Mouse (Mus musculus) ovary, adult 18-20 months (tissue): Measurements from ENCODE around the gene Dip2c.

Experiments used
- DNase-seq: peaks from one replicate; pipeline ENCODE4 v3.0.0; 2022; ENCODE audit warnings: low spot score, mixed read lengths

Dip2c gene

DNA sequence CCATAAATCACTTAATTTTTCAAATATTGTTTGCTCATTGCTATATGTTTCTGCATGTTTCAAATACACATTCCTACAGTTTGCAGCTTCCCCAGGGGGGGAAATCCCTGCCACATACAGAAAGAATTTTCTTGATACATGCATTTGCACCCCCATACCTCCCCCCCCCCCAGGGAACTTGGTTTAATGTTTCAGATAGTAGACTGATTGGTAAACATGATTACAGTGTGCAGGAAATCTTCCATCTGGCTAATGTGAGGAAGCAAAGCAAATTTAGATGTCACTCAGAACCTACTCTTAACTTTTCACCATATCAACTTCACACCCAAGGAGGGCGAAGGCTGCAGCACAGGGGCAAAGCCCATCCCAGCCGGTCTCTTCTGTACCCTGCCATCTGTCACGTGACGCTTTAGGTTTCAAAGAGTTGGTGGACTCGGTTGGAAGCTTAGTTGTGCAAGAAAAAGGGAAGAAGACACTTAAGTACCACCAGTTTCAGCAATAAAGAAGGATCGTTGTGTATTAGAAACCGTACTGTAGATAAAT lies 391.7 kb downstream of the Dip2c start:
- DNase-seq: no peak

DNA sequence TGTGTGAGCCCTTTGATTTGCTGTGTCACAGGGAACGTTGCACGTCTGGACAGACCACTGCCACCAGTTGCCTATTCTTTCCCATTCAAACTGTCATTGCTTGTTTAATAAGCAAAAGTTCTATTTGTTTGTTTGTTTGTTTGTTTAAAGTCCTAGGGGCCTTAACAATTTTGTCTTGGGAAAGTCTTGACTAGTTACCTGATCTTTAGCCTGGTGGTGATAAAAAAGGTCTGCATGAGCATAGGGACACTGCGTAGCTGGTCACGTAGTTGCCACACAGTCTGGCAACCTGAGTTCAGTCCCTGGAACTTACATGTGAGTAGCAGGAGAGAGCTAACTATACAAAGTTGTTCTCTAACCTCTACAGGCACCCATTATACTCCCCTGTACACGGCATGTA lies 392.9 kb downstream of the Dip2c start:
- no peak for DNase-seq

DNA sequence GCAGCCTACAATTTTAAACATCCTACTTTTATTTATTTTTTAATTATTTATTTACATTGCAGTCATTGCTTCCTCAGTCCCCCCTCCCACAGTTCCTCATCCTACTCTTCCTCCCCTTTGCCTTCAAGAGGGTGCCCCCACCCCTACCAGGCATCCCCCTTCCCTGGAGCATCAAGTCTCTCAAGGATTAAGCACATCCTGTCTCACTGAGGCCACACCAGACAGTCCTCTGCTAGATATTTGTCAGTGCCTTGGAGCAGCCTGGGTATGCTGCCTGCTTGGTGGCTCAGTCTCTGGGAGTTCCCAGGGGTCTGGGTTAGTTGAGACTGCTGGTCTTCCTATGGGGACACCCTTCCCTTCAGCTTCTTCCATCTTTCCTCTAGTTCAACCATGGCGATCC lies 397.8 kb downstream of the Dip2c start:
- DNase-seq: no peak

DNA sequence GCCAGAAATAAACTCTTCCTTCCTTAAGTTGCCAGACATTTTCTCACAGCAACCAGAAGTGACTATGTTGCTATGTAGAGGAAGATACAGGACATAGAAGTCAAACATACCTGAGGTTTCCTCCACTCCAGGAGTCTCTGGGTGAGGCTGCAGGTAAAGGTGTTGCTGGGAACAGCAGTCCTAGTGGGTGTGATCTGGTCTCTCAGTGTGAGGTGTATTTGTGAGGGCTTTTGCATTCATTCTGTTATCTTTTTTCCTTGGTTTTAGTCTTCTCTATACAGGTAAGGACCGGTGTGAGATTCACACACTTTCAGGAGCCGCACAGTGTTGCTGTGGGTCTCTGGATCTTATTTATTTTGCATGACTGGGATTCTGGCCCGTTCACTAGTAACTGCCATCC lies 405.2 kb downstream of the Dip2c start:
- no peak for DNase-seq

DNA sequence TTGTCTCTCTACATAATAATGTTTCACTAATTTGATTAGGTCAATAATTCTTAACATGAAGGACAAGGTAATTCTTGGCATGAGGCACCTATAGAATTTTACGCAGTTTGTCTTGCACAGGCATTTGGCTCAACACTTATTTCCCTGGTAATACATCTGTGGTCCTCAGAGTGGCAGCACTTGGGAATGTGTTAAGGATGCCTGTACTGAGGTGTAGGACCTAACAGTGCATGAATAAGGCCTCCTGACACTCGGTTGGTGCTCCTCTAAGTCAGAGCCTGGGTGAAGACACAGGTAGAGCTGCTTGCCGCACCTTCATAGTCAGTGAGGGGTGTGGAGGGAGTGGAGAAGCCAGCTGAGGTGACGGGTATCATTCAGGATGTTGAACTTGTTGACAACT lies 407.0 kb downstream of the Dip2c start:
- no peak for DNase-seq

DNA sequence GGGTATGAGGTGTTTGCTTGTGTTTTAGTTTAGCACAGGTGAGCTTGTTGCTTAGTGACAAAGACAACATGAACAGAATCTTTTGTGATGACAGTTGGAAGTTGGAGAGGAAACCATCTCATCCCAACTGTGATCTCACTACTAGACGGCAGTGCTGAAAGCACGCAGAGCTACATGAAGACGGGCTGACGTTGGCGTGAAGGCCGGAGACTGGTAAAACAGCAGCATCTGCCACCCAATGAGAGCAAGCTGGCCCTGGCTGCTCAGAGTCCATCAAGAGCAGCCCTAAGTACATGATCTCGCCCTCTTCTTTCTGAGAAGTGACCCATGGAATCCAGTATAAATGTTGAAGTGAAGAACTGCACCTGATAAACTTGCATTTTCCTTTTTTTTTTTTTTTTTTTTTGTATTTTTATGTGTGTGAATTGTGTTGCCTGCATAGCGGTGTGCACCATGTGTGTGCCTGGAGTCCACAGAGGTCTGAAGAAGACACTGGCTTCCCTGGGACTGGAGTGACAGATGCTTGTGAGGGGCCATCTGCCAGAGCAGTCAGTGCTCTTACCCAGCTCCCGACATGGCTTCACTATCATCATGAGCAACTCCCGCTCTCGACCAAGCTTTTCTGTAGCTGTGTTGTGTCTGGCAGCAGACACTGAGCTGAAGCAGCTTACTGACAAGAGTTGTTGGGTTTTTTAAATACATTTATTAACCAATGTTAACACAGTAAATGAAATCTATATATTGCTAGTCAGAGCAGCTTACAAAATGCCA lies 408.0 kb downstream of the Dip2c start:
- no peak for DNase-seq

DNA sequence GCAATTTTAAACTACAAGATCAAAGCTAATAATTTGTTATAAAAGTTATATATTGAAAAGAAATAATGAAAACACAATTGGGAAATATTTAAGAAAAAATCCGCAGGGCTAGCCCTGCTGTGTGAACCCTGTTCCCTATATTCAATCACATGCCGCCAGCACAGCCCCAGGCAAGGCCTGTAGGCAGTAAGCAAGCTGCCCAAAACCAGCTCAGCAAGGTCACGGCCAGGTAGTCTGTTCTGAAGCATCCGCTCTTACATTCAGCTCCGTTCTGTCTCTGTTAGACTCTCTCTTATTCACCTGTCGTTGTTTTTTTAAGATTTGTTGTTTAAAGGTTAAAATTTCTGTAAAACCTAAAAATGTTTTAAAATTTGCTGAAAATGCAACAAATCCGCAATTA lies 409.9 kb downstream of the Dip2c start:
- no peak for DNase-seq

DNA sequence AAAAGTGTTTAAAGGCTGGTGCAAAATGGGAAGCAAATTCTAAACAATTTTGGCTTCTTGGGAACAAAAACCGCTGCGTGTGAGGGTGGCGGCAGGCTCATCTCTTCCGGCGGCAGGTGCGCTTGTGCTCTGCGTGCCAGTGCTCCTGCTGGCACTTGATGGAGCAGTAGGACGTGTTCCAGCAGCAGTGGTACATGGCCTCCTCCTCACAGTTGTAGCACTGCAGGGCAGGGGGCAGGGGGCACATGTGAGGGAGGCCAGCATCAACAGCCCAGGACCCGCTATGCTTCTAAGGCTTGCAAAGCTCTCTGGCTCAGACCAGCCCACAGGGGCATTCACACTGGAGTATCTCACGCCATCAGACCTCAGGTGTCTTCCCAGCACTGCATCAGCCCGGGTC lies 410.4 kb downstream of the Dip2c start:
- DNase-seq: no peak

DNA sequence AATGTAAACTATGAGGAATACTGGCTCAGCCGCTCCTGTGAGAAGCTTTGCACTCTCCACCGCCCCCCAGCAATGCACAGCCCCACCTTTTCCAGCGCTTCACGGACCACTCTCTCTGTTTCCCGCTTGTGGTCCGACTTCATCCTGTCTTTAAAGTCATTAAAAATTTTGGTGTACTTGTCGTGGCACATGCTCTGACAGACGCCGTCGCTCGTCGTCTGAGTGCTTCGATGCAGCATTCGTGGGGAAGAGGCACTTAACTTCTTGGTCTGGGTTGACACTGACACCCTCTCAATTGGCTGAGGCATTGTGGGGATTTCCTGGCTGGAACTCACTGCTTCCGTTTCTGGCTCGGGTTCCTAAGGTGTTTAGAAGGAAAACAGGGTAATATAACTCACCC lies 413.0 kb downstream of the Dip2c start:
- DNase-seq: no peak

DNA sequence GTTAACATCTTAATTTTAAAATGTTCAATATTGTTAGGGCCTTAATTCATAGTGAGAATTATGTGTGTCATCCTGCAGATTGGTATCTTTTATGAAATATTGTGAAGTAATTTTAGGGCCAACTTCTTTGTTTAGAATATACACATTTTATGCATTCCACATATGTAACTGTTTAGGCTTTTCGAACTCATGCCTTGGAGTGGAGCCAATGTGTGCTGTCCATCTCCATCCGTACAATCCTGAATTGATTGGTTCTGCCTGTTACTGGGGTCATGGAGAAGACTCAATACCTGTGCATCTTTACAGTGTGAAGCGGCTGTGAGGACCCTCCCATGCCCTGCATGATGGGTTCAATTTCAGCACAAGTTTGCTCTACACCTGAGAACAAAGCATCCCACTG lies 416.5 kb downstream of the Dip2c start:
- no peak for DNase-seq

DNA sequence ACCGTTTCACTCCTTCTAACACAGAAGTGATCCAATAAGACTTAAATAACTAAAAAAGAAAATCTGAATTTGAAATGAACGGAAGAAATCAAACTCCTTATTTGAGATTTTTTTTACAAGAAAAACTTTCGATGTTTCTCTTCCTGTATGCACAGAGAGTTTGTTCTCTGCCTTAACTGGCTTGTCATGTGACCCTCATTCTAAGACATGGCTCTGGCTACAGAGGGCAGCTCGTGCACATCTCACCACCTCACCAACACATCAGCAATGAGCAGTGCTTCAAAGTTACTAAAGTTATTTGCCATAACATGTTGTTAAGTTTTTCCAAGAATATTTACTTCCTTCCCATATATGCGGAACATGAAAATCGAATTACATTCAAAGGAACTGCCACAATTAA lies 418.3 kb downstream of the Dip2c start:
- no peak for DNase-seq

DNA sequence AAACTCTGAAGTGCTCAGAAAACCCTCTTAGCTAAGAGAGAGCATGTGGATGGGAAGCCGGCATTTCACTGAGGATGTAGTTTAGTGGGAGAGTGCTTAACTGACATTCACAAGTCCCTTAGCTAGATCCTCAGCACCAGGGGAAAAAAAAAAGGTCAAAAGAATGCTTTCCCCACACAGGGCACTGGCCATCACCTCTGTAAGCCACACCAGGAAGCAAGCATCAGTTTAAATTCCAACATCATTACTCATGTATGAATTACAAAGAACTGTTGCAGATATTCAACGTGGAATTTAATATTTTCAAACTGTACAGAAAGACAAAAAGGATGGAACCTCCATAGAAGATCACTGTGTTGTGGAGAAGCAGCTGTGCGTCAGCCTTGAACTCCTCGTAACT lies 419.1 kb downstream of the Dip2c start:
- no peak for DNase-seq

DNA sequence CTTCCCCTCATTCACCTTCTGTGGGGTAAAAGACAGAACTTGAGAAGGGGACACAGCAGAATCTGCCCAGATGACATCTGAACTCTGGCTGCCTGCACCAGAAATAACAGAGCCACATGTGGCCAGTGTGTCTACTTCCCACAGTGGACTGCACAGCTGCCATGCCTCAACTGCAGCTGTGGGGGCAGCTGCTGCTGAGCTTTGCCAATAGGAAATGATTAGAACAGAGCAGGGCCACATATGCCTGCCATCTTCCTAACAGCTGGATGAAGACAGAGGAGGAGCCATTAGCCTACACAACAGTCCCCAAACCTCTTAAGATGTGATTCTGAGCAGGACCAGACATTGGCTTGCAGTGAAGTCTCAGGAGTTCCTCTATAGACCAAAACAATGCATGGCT lies 419.5 kb downstream of the Dip2c start:
- DNase-seq: no peak

DNA sequence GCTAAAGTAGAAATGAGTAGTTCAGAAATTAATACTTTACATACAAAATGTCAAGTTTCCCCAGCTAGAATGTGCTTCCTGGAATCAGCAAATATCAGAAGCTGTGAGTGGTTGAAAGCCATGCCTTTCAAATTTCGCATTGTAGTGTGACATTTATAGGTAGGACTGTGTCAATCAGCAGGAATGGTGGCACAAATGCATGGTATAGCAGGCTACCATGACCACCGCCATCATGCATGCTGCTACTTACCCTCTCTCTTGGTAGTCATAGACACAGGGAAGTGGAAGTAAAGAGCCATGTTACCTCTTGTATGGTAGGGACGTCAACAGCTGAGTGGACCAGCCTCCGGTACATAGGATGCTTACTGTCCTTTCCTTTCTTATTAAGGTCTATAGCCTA lies 421.0 kb downstream of the Dip2c start:
- no peak for DNase-seq

DNA sequence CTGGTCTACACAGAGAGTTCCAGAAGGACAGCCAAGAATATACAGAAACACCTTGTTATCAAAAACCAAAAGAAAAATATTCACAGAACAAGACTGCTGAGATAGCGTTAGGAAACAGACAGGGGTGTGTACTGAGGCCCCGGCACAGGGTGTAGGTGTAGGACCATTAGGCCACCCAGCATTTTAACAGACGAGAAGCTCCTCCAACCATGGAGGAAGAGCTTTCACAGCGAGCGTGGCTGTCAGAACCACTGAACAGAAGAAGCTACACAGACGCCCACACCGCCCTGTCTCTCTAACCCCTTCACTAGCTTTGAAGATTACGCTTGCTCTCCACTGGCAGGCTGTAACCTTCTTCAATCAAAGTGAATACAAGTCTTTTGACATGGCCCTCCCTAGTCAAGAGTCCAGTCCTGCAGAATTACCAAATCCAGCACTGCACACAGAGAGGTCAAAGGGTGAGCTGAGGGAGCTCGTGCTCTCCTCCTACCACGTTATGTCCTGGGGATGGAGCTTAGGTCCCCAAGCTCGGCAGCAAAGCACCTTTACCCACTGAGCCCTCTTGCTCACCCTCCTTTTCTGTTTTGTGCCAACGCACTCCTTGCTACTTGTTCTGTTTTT lies 426.4 kb downstream of the Dip2c start:
- DNase-seq: no peak

DNA sequence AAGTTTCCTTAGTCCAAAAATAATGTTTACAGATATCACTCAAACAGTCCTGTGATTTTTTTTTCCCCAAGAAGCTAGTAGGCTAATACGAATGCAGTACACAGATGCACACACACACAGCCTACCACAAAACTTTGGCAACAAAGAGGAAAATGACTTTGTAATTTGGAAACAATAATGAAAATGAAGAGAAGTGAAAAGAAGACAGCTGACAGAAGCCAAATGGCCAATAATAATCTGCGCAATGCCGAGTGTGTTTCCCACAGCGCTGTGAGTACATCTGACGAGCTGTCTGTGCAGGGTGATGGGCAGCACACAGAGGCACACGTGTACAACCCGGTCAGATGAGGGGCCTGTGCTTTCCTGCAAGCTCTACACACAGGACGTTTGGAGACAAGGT lies 430.4 kb downstream of the Dip2c start:
- no peak for DNase-seq

DNA sequence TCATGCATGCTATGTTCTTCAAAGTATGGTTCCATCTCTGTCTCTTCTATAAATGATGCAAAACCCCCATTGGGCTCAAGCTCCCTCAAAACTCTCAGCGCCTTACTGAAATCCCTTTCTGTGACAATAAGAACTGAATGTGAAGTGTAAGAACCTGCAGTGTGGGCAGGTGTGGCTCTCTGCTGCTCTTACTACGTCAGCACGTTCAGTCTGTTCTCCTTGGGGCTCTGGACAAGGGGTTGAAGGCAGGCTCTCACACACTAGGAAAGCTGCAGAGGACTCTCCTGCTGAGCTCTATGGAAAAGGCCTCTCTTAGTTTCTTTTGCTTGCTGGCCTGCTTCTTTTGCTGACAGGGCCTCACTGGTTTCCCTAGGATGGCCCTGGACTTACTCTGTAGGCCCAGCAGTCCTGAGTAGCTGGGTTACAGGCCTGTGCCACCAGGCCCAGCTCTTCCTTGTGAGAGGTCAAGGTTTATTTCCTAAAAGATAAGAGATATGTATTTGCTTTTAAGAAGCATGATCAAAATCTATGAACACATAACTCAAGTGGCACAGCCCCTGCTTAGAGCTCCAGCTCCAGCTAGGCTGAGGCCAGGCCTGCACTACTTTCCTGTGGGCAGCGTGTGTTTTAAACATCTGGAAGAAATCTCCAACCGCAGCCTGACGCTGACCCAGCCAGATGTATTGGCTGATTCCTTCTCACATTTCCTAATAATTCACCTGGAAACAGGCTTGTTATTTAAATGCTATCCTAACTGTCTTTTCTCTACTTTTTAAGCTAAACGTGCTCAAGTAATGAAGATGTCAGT lies 432.3 kb downstream of the Dip2c start:
- DNase-seq: no peak

DNA sequence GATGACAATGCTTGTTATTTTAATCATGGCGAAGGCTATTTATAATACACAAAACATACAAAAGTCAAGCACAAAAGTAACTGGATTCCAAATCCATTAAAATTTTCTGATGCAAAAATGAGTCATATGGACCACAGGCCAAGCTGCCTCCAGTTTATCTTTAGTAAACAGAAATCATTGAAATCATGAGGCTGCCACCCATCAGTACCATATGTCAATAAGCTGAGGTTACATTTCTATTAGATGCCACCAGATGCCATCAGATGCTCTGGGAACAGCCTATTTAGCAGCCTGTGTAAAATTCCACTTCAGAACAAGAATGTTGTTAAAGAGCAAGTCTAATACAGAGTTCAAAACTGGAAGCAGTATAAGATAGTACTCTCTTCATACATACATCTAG lies 436.1 kb downstream of the Dip2c start:
- DNase-seq: no peak

DNA sequence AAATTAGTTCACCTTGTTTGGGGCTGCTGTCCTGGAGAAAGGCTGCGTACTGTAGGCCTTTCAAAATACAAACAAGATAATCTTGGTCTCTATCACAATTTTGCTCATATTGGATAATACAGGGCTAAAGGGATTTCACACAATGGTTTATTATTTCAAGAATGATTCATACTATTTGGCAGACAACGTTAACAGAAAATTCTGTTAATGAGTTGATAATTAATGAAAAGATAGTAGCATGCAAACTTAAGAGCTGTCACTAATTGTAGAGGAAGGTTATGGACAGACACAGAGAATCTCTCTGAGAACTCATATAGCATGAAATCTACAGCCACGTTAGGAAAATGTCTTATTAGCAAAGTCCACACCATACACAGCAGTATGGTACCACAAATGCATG lies 436.6 kb downstream of the Dip2c start:
- DNase-seq: no peak

DNA sequence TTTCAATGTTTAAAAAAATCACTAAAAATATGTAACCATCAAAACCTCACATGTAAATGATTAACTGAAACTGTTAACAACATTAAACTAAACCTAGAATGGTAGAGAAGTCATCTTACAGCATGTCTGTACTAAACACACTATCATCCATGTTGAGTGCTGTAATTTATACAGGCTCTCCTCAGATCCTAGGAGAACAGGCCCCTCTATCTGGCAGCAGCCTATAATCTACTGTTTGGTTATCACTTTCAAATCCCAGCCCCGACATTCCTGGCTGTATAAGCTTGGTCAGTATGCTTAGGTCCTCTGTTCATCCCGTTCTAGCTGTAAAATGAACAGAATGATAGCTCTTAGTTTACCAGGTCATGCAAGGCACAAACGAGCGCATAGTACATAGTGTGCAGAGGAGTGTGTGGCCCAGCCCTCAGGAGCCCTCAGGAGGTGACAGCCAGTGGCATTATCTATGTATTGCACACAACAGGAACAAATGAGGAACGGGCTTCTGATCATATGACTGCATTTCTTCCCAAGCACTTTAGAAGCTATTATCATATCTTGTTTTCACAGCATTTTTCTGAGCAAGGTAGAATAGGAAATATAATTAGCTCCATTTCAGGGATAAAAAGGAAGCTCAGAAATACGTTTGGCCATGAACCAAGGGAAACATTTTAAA lies 437.3 kb downstream of the Dip2c start:
- DNase-seq: no peak

DNA sequence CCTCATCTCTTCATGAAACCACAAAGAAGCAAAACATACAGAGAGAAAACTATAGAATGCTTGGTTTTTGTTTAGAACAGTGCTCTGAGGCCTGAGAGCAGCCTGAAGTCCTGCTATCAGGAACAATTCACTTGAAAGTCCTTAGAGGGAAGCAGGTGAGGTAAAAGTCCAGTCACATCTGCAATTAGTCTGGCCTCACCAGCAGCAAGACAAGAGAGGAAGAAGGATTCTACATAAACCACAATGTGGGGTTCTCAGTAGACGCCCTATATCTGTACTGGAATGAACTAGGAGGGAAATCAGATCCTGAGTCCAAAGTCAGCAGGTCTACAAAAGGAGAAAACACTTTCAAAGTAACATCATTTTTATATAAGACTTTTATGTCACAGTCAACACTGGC lies 438.9 kb downstream of the Dip2c start:
- no peak for DNase-seq
